Mouse (Mus musculus) forebrain, postnatal 0 days (tissue): ENCODE measurements around the gene Nup210l. TPM values are rescaled to one million over a fixed set of nuclear protein-coding genes. Genes with fewer than 3 reads are reported as not detected.

ENCODE experiments used
- ATAC-seq: fragments of 200-750 bp; cut with Nextera tagmentation; 2 replicates; pipeline ENCODE4 v1.8.0; 2017; ENCODE audit warnings: mild to moderate bottlenecking, moderate library complexity
- DNase-seq: peaks from one replicate; pipeline ENCODE4 v3.0.0-alpha.2; 2015
- H3K27ac ChIP-seq: fragments of 300-500 bp; sonication (generic); 2 replicates; pipeline ENCODE4 v1.5.1; 2014; ENCODE audit warnings: low read depth, mild to moderate bottlenecking, antibody characterized with exemption, low read length, moderate library complexity, mixed read lengths
- H3K27me3 ChIP-seq: fragments of 300-500 bp; sonication (generic); 2 replicates; pipeline ENCODE4 v1.6.1; 2014; ENCODE audit warnings: mild to moderate bottlenecking, low read length, mixed read lengths; ENCODE audit not compliant: insufficient read depth
- H3K36me3 ChIP-seq: fragments of 300-500 bp; sonication (generic); 2 replicates; pipeline ENCODE4 v1.6.1; 2014; ENCODE audit warnings: mild to moderate bottlenecking, moderate library complexity; ENCODE audit not compliant: insufficient read depth
- H3K4me1 ChIP-seq: fragments of 300-500 bp; sonication (generic); 2 replicates; pipeline ENCODE4 v1.6.1; 2014; ENCODE audit warnings: antibody characterized with exemption; ENCODE audit not compliant: insufficient read depth
- H3K4me2 ChIP-seq: fragments of 300-500 bp; sonication (generic); 2 replicates; pipeline ENCODE4 v1.6.1; 2014; ENCODE audit warnings: low read depth, mild to moderate bottlenecking, moderate library complexity
- H3K4me3 ChIP-seq: fragments of 300-500 bp; sonication (generic); 2 replicates; pipeline ENCODE4 v1.5.1; 2014; ENCODE audit warnings: low read depth, low read length, mixed read lengths
- H3K9ac ChIP-seq: fragments of 300-500 bp; sonication (generic); 2 replicates; pipeline ENCODE4 v1.6.1; 2014; ENCODE audit warnings: mild to moderate bottlenecking
- H3K9me3 ChIP-seq: fragments of 300-500 bp; sonication (generic); 2 replicates; pipeline ENCODE4 v1.6.1; 2016; ENCODE audit warnings: low read length
- CTCF ChIP-seq: sonication (generic); IDR thresholded peaks from 2 replicates; pipeline ENCODE4 v1.5.1; 2016; ENCODE audit warnings: antibody characterized with exemption, control low read depth, low read depth
- WGBS: fragments of 180-500 bp; shearing (Covaris S2); extraction: QIAGEN DNeasy Blood & Tissue Kit; methylation state at CpG from one replicate; pipeline ENCODE4 v1.1.7; 2014; 5-methylcytosine and 5-hydroxymethylcytosine counted together
- polyA plus RNA-seq: library from polyadenylated mRNA; unstranded; fragments of >200 nt; fragmentation: Nextera tagmentation; extraction: Ambion mirVana; gene quantifications from 2 replicates; pipeline ENCODE4 v1.2.1, GENCODE M21; 2015
- total RNA-seq: library from RNA; depleted of rRNA; stranded (reverse); fragments of >200 nt; gene quantifications from 2 replicates; pipeline ENCODE4 v1.2.3, GENCODE M21; 2014

Nup210l gene
- total and polyA plus RNA-seq, 2 experiments from 2014 or later = 0.10 to 0.38 TPM

GRCm38 (mm10) chr3:90134483-90134882, 30.6 kb downstream of the Nup210l start:
- TF ChIP-seq CTCF = no peak
- Histone ChIP-seq H3K4me1 (no peaks in the 10 kb centered on the region), H3K4me3 (no peak overlapping the region), H3K9ac (no peak overlapping the region), H3K4me2 (no peak overlapping the region), H3K9me3 (no peaks in the 10 kb centered on the region), H3K36me3 (no peaks in the 10 kb centered on the region), H3K27me3 (no peaks in the 10 kb centered on the region), H3K27ac (no peak overlapping the region)
- no peak for DNase-seq
- no peak for ATAC-seq
- WGBS = 77% methylated on average over 3 of the region's 3 CpGs

GRCm38 (mm10) chr3:90134993-90135392, 31.1 kb downstream of the Nup210l start:
- DNase-seq = no peak
- Histone ChIP-seq H3K9ac (no peak overlapping the region), H3K27me3 (no peaks in the 10 kb centered on the region), H3K4me3 (no peak overlapping the region), H3K36me3 (no peaks in the 10 kb centered on the region), H3K27ac (no peak overlapping the region), H3K4me2 (no peak overlapping the region), H3K4me1 (no peaks in the 10 kb centered on the region), H3K9me3 (no peaks in the 10 kb centered on the region)
- ATAC-seq = no peak
- TF ChIP-seq CTCF = no peak
- 88% methylated on average over 5 of the region's 5 CpGs for WGBS

GRCm38 (mm10) chr3:90136660-90137059, 32.7 kb downstream of the Nup210l start:
- no peak overlapping the region for H3K9ac ChIP-seq
- no peaks in the 10 kb centered on the region for H3K27me3 ChIP-seq
- no peak for ATAC-seq
- no peaks in the 10 kb centered on the region for H3K36me3 ChIP-seq
- H3K4me1 ChIP-seq = no peaks in the 10 kb centered on the region
- H3K4me3 ChIP-seq = no peak overlapping the region
- no peak overlapping the region for H3K27ac ChIP-seq
- 34% methylated on average over 13 of the region's 13 CpGs for WGBS
- H3K4me2 ChIP-seq = no peak overlapping the region
- no peaks in the 10 kb centered on the region for H3K9me3 ChIP-seq
- DNase-seq = peak; percentile 20
- TF ChIP-seq CTCF = peak; percentile 35; the same call in 1 of the 2 replicates

DNA sequence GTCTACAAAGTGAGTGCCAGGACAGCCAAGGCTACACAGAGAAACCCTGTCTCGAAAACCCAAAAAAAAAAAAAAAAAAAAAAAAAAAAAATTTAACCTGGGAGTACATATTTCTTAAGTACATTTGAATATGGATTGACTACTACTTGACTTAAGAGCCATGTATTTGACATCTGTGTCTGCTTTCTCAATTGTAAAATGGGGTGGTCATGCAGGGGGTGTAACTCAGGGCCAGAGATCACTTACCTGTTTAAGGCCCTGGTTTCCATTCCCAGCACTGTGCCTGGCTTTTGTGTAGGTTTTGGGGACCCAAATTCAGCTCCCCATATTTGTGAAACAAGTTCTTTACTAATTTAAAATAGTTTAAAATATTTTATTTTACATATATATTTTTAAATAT, 33.7 kb downstream of the Nup210l start:
- Histone ChIP-seq H3K27me3 (no peaks in the 10 kb centered on the region), H3K4me3 (no peak overlapping the region), H3K27ac (no peak overlapping the region), H3K4me2 (no peak overlapping the region), H3K36me3 (no peaks in the 10 kb centered on the region), H3K9me3 (no peaks in the 10 kb centered on the region), H3K4me1 (no peaks in the 10 kb centered on the region), H3K9ac (no peak overlapping the region)
- TF ChIP-seq CTCF = no peak
- 80% methylated on average over 1 of the region's 1 CpGs for WGBS
- ATAC-seq = no peak
- DNase-seq = no peak

GRCm38 (mm10) chr3:90139962-90140361, 36.0 kb downstream of the Nup210l start:
- 95% methylated on average over 3 of the region's 3 CpGs for WGBS
- H3K36me3 ChIP-seq = no peaks in the 10 kb centered on the region
- no peak overlapping the region for H3K4me3 ChIP-seq
- H3K27me3 ChIP-seq = no peaks in the 10 kb centered on the region
- no peak for ATAC-seq
- H3K9me3 ChIP-seq = no peaks in the 10 kb centered on the region
- no peak overlapping the region for H3K9ac ChIP-seq
- H3K27ac ChIP-seq = no peak overlapping the region
- TF ChIP-seq CTCF = no peak
- DNase-seq = no peak
- H3K4me1 ChIP-seq = no peaks in the 10 kb centered on the region
- H3K4me2 ChIP-seq = no peak overlapping the region

DNA sequence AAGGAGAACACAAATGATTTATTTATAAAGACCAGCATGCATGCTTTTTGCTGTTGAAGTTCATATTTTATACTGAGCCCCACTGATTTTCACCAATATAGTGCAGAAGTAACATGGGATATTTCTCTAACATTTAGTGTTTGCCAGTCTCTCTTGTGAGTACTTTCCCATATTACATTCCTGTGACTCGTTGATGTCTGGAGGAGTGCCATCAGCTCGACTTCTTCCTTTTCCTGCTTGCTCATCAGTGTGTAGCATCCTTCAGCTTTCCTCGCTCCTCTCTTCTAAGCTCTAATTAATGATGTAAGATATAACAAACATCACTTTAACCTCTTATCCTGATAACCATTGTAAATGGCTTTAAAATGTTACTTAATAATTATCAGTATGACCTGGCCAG, 41.5 kb downstream of the Nup210l start:
- H3K36me3 ChIP-seq = no peaks in the 10 kb centered on the region
- no peak overlapping the region for H3K4me2 ChIP-seq
- no peak for DNase-seq
- no peaks in the 10 kb centered on the region for H3K4me1 ChIP-seq
- H3K4me3 ChIP-seq = no peak overlapping the region
- no peak overlapping the region for H3K27ac ChIP-seq
- no peak for ATAC-seq
- no peak overlapping the region for H3K9ac ChIP-seq
- TF ChIP-seq CTCF = no peak
- no peaks in the 10 kb centered on the region for H3K27me3 ChIP-seq
- H3K9me3 ChIP-seq = no peaks in the 10 kb centered on the region
- 69% methylated on average over 3 of the region's 3 CpGs for WGBS

DNA sequence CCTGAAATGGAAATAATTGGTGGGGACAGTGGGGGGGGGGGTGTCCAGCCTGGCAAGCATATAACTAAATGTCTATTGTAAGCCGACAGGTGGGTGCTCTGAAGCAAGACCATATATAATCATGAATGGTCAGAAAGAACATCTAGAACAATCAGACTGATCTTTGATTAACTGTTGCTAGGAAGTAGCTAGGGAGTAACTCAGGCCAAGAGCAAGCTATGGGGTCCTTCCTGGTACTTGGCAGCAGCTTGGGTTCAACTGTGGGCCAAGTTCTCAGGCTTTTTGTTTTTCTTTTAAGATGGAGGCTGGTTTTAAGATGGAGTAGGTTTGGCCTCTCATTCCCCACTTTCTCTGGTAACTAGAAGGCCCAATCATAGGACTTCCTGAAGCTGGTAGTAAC, 42.7 kb downstream of the Nup210l start:
- Histone ChIP-seq H3K4me3 (no peak overlapping the region), H3K9ac (no peak overlapping the region), H3K27ac (no peak overlapping the region), H3K27me3 (no peaks in the 10 kb centered on the region), H3K36me3 (no peaks in the 10 kb centered on the region), H3K4me1 (no peaks in the 10 kb centered on the region), H3K4me2 (no peak overlapping the region), H3K9me3 (no peaks in the 10 kb centered on the region)
- DNase-seq (no peak), ATAC-seq (no peak)
- TF ChIP-seq CTCF = no peak
- 77% methylated on average over 1 of the region's 1 CpGs for WGBS

DNA sequence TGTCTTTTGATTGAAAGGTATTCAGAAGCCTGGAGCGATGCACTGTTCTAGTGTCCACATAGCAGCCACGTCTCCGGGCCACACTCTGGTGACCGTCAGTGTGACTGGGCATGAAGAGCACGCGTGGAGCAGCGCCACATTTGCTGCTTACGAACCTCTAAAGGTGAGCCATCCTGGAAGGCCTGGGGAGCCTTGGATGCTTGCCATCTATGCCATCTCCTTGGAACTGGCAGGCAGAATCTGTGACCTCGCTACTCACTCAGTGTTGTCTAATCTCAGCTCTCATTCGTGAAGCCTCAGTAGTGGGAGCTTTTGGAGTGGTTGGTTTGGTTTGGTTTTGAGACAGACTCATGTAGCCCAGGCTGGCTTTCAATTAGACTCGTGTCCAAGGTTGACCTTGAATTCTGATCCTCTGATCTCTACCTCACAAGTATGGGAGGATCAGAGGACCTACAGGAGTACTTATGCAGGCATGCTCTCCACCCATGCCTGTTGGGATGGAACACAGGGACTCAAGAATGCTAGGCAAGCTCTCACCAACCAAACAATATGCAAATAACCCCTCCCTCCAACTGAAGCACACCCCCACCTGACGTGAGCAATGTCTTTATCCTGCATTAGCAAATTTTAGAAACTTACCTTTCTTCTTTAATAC, 47.3 kb downstream of the Nup210l start:
- no peaks in the 10 kb centered on the region for H3K27me3 ChIP-seq
- 89% methylated on average over 12 of the region's 12 CpGs for WGBS
- H3K4me1 ChIP-seq = no peaks in the 10 kb centered on the region
- no peak overlapping the region for H3K9ac ChIP-seq
- H3K27ac ChIP-seq = no peak overlapping the region
- TF ChIP-seq CTCF = no peak
- no peak for ATAC-seq
- no peaks in the 10 kb centered on the region for H3K36me3 ChIP-seq
- no peaks in the 10 kb centered on the region for H3K9me3 ChIP-seq
- no peak for DNase-seq
- no peak overlapping the region for H3K4me3 ChIP-seq
- H3K4me2 ChIP-seq = no peak overlapping the region
